Mouse (Mus musculus): ENCODE data around the gene Gm20532.

DNA sequence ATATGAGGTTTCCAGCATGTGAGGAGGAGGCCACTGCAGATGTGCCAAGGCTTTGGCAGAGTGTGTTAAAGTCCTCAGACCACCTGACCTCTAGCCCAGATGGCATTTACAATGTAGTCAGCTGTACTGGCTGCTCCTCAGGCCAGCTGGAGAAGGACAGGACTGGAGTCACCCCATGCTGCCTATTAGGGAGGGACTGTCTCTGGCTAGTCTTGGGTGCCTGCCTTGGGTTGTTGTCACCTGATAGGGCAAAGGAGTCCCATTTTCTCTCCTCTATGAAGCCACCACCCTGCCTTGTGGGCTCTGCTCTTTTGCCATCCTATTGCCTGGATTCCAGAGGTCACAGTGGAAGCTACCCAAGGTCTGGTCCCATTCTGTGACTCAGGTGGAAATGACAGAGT is 22.8 kb downstream of the Gm20532 start:
- TF ChIP-seq CTCF (IDR thresholded peaks at IDR 0.05; ENCODE audit: borderline replicate concordance, insufficient read depth, low read depth, low read length) (no peak), POLR2A (IDR thresholded peaks at IDR 0.05; ENCODE audit: borderline replicate concordance, insufficient read depth, low read length) (no peak)

Measured in cerebellum, adult 2 months (tissue).